9 mouse cellular contexts compared by ENCODE assay signal in the genomic region with DNA sequence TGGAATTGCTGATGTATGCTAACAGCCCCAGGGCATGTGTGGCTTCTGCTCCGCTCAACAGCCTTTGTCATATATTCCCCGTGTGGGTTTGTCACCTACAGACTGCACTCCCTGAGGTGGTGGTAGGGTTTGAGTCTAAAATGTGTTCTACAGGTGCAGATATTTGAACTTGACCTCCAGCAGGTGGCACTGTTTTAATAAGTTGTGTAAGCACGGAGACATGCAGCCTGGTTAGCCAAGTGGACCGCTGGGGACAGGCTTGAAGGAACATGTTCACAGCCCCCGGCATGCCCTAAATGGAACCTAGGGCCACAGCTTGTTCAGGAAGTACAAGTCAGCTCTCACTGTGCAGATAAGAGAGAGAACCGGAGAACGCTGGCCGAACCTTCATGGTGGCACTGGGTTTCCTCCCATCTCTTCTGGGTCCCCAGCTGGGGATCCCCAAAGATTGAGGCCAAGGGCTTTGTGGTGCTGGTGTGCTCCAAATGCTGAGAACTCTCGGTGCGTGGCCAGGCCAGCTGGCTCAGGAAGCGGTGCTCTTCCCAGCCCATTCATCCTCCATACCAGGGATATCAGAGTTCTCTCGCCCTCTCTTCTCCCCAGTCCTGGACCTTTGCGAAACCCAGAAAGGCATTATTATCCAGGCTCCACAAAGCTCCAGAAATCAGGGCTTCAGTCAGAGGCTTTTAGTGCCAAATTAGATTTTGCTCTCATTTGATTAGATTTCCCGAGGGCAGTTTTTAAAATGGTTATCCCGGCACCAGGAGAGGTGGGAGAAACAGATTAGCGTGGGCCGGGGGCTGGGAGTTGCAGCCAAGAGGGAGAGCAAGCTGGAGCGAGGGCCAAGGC. TPM values are rescaled to one million over a fixed set of nuclear protein-coding genes. Genes with fewer than 3 reads are reported as not detected.
A peak's percentile ranks its signal among the peaks of the same experiment; 100 is the strongest.
DNase-seq lines count a peak whose midpoint lies in the region; ATAC-seq and TF ChIP-seq lines count a peak whose summit lies in the region.
"Had no signal": no experiment of that assay in that cellular context is flagged by ENCODE, and none has a peak within 500 bp of the region (broad histone marks: within the 10 kb centered on the region; RNA-seq: fewer than 3 reads in every experiment).

No protein-coding gene starts in this region.

- ATAC-seq in hindbrain, postnatal 0 days, result no peak; the same call in 1 of the 2 replicates
- ATAC-seq in midbrain, embryonic 15.5 days (replicated peaks), result no peak
- ATAC-seq in erythroid progenitor cell, adult 5-6 weeks (replicated peaks; ENCODE audit: low FRiP score, poor library complexity, severe bottlenecking), result no peak

- no peak for TF ChIP-seq EP300 in CH12.LX (IDR thresholded peaks at IDR 0.05; ENCODE audit: low read length)

- dilution Hi-C loops in CH12.LX (cut with MboI; ENCODE audit: extremely low pct_ligation_motif_present, extremely low pct_unique_long_range_greater_than_20kb, low sequenced_read_pairs), result no loop called here

- no peak for TF ChIP-seq POLR2A in CH12.LX (IDR thresholded peaks at IDR 0.05; ENCODE audit: low read depth, low read length)
- no peak for TF ChIP-seq POLR2A in cortical plate, adult 2 months (IDR thresholded peaks at IDR 0.05; ENCODE audit: extremely low read depth, insufficient read depth, low read length)

- peak; percentile 23 to 71; a peak in 2 of 4 replicates for TF ChIP-seq CTCF in CH12.LX (conservative IDR thresholded peaks at IDR 0.05 in 1 of 2, IDR thresholded peaks at IDR 0.05 in 1 of 2; ENCODE audit: low read depth in 2 of 2, low read length in 2 of 2)
- TF ChIP-seq CTCF in cortical plate, adult 2 months (IDR thresholded peaks at IDR 0.05; ENCODE audit: extremely low read depth, insufficient read depth, low read length), result peak; percentile 35
- TF ChIP-seq CTCF in hindbrain, postnatal 0 days (IDR thresholded peaks at IDR 0.05; ENCODE audit: low read depth), result peak; percentile 58

- WGBS in hindbrain, postnatal 0 days, result 65% methylated on average over 18 of the region's 18 CpGs
- 67% methylated on average over 18 of the region's 18 CpGs for WGBS in midbrain, embryonic 15.5 days

- H3K27me3 ChIP-seq in CH12.LX (replicated peaks), result peaks cover 17% of the 10 kb centered on the region
- H3K27me3 ChIP-seq in hindbrain, postnatal 0 days (ENCODE audit: insufficient read depth, low read length), result no peaks in the 10 kb centered on the region
- H3K27me3 ChIP-seq in midbrain, embryonic 15.5 days (replicated peaks), result no peaks in the 10 kb centered on the region
- H3K27me3 ChIP-seq: lung, embryonic 15.5 days had no signal

- no peak overlapping the region for H3K27ac ChIP-seq in CH12.LX (ENCODE audit: insufficient read depth, low read depth)
- no peak overlapping the region for H3K27ac ChIP-seq in cortical plate, adult 2 months (ENCODE audit: insufficient read depth, low read length)
- H3K27ac ChIP-seq in hindbrain, postnatal 0 days, result no peak overlapping the region
- peak overlapping the region; percentile 56; the same call in 1 of the 2 replicates for H3K27ac ChIP-seq in midbrain, embryonic 15.5 days
- H3K27ac ChIP-seq: lung, embryonic 15.5 days had no signal

- H3K9ac ChIP-seq in CH12.LX (ENCODE audit: insufficient read depth, low read depth), result no peak overlapping the region
- no peak overlapping the region for H3K9ac ChIP-seq in hindbrain, postnatal 0 days (replicated peaks; ENCODE audit: low read length)
- H3K9ac ChIP-seq in midbrain, embryonic 15.5 days, result no peak overlapping the region
- H3K9ac ChIP-seq: lung, embryonic 15.5 days had no signal

- peak; percentile 92 for DNase-seq in heart, adult 11 months
- DNase-seq in heart, postnatal 25 days (ENCODE audit: low spot score), result no peak
- DNase-seq in CH12.LX (ENCODE audit: extremely low read depth), result peak; percentile 67
- DNase-seq in hindbrain, postnatal 0 days (ENCODE audit: low spot score), result peak; percentile 79
- DNase-seq in gastrocnemius, postnatal 36 days, result no peak

- in situ Hi-C loops in CH12.LX (cut with MboI; ENCODE audit: low pct_ligation_motif_present, low pct_unique_long_range_greater_than_20kb, low sequenced_read_pairs), result loop anchor here (25.0 kb wide), 2 partner anchors 560 to 690 kb away; a partner anchor contains a TSS

- no peaks in the 10 kb centered on the region for H3K36me3 ChIP-seq in CH12.LX (replicated peaks in 1 of 2; ENCODE audit: control insufficient read depth in 1 of 2, insufficient read depth in 1 of 2, low read length in 1 of 2)
- H3K36me3 ChIP-seq in hindbrain, postnatal 0 days (ENCODE audit: insufficient read depth, low read length), result no peaks in the 10 kb centered on the region
- H3K36me3 ChIP-seq in midbrain, embryonic 15.5 days (replicated peaks), result 0 out of 2 replicates have a peak, but pooled peaks cover 4% of the 10 kb centered on the region
- H3K36me3 ChIP-seq: lung, embryonic 15.5 days had no signal

- peaks cover 10% of the 10 kb centered on the region for H3K9me3 ChIP-seq in CH12.LX (replicated peaks; ENCODE audit: low read length)
- H3K9me3 ChIP-seq in hindbrain, postnatal 0 days (ENCODE audit: low read length), result no peaks in the 10 kb centered on the region
- no peaks in the 10 kb centered on the region for H3K9me3 ChIP-seq in midbrain, embryonic 15.5 days
- H3K9me3 ChIP-seq: lung, embryonic 15.5 days had no signal

- H3K4me3 ChIP-seq in CH12.LX (replicated peaks in 1 of 3; ENCODE audit: low read depth in 2 of 3, low read length in 2 of 3, poor library complexity in 1 of 3), result no peak overlapping the region
- no peak overlapping the region for H3K4me3 ChIP-seq in cortical plate, adult 2 months (ENCODE audit: insufficient read depth, low read length)
- no peak overlapping the region for H3K4me3 ChIP-seq in hindbrain, postnatal 0 days (ENCODE audit: low read length)
- H3K4me3 ChIP-seq in midbrain, embryonic 15.5 days, result no peak overlapping the region
- H3K4me3 ChIP-seq: lung, embryonic 15.5 days had no signal

- TF ChIP-seq RAD21 in CH12.LX (IDR thresholded peaks at IDR 0.05; ENCODE audit: low read depth, low read length), result peak; percentile 68

- H3K4me2 ChIP-seq in CH12.LX (ENCODE audit: insufficient read depth, low read depth, poor library complexity, severe bottlenecking), result no peak overlapping the region
- H3K4me2 ChIP-seq in hindbrain, postnatal 0 days (ENCODE audit: low read depth, low read length), result no peak overlapping the region
- no peak overlapping the region for H3K4me2 ChIP-seq in midbrain, embryonic 15.5 days
- H3K4me2 ChIP-seq: lung, embryonic 15.5 days had no signal

- no peaks in the 10 kb centered on the region for H3K79me2 ChIP-seq in CH12.LX (replicated peaks; ENCODE audit: control insufficient read depth, extremely low read depth, insufficient read depth, poor library complexity, severe bottlenecking)

- H3K4me1 ChIP-seq in CH12.LX (ENCODE audit: control insufficient read depth in 1 of 2, insufficient read depth in 2 of 2), result peaks cover 8 to 9% of the 10 kb centered on the region in 2 experiments
- H3K4me1 ChIP-seq in cortical plate, adult 2 months (ENCODE audit: control insufficient read depth, insufficient read depth, low read length), result peaks cover 10% of the 10 kb centered on the region
- H3K4me1 ChIP-seq in hindbrain, postnatal 0 days (ENCODE audit: insufficient read depth, low read length), result peaks cover 8% of the 10 kb centered on the region; the same call in 1 of the 2 replicates
- H3K4me1 ChIP-seq in midbrain, embryonic 15.5 days, result peaks cover 22% of the 10 kb centered on the region
- H3K4me1 ChIP-seq: lung, embryonic 15.5 days had no signal

- intact Hi-C loops in heart, postnatal 25 days (cut with DNase I), result no loop called here
- intact Hi-C loops in gastrocnemius, postnatal 36 days (cut with DNase I), result no loop called here

TF ChIP-seq in CH12.LX, 34 proteins besides CTCF, POLR2A, EP300 and RAD21:
- TF ChIP-seq SMC3 (IDR thresholded peaks at IDR 0.05; ENCODE audit: low read depth, low read length), result peak; percentile 76
- peak; percentile 33; the same call in 1 of the 2 replicates for TF ChIP-seq ZC3H11A (IDR thresholded peaks at IDR 0.05; ENCODE audit: low read depth, low read length)
- TF ChIP-seq IRF4 (IDR thresholded peaks at IDR 0.05; ENCODE audit: low read depth, low read length), result no peak
- TF ChIP-seq MAX (IDR thresholded peaks at IDR 0.05; ENCODE audit: low read length), result 0 out of 2 replicates have a peak, but pooled peaks have one; percentile 18

RNA-seq across cellular contexts. Expression of a gene that starts 57.8 kb away (rescaled TPM):
- 10 to 100 TPM; 48.7 to 54.3 TPM for total RNA-seq in heart, postnatal 25 days (2021)
- total RNA-seq in CH12.LX (2012; rRNA removed) (not detected in 2 replicates), CH12.LX (2014; rRNA removed) (not detected in 2 replicates)
- not detected in 2 replicates for polyA plus RNA-seq in CH12.LX (2012; ENCODE audit: insufficient read length, low read depth)
- 69.5 and 75.0 TPM in 2 replicates for polyA plus RNA-seq in cortical plate, adult 2 months (2012; rRNA removed)
- 111 and 114 TPM in 2 replicates for total RNA-seq in hindbrain, postnatal 0 days (2014; rRNA removed)
- polyA plus RNA-seq in hindbrain, postnatal 0 days (2015; fragmentation: Nextera tagmentation; extraction: Ambion mirVana), result 71.4 and 81.6 TPM in 2 replicates
- 106 and 108 TPM in 2 replicates for polyA plus RNA-seq in midbrain, embryonic 15.5 days (2015; fragmentation: Nextera tagmentation; extraction: Ambion mirVana)
- total RNA-seq in erythroid progenitor cell, adult 5-6 weeks (2015; ENCODE audit: low replicate concordance), result 3.4 and 6.1 TPM in 2 replicates
- total RNA-seq in erythroid progenitor cell, adult 5-6 weeks (2017; ENCODE audit: low replicate concordance), result 2.4 and 3.7 TPM in 2 replicates
- 10 to 100 TPM in 1 of 2 experiments, 1 to 10 TPM in 1; 7.9 to 10.5 TPM for total RNA-seq in gastrocnemius, postnatal 36 days (2021)

Comparison
In these comparisons a context has a peak if more than half of its experiments do, and no peak if none do; other contexts are left out.
1. DNase-seq: peak in heart, adult 11 months (single experiment), CH12.LX (single experiment) and hindbrain, postnatal 0 days (single experiment); none in heart, postnatal 25 days (single experiment) and gastrocnemius, postnatal 36 days (0 of 2).
2. Peak in every context shown above with its lines, with median percentiles within 50 percentile points of each other: CTCF ChIP-seq.